Mouse (Mus musculus): ENCODE results near the gene Pecr.
A peak's percentile ranks its signal among the peaks of the same experiment; 100 is the strongest.
"Not testable (repeated sequence)": the region's sequence is repeated elsewhere in the genome, so short reads cannot be mapped to it uniquely, and the experiment has no call there.

The Pecr gene

GRCm38 (mm10) chr1:72288527-72289150 lies 4.5 kb upstream of the Pecr start:
- no peak for DNase-seq (ENCODE audit: low read depth, low spot score)

GRCm38 (mm10) chr1:72287893-72288292 lies 3.8 kb upstream of the Pecr start:
- DNase-seq (ENCODE audit: low read depth, low spot score): no peak

GRCm38 (mm10) chr1:72286904-72287303 lies 2.8 kb upstream of the Pecr start:
- DNase-seq (ENCODE audit: low read depth, low spot score): no peak

- DNase-seq (ENCODE audit: low read depth, low spot score): no peak
Observed at GRCm38 (mm10) chr1:72284539-72284938, 425 bp upstream of the Pecr start.

GRCm38 (mm10) chr1:72282604-72283003 lies 1.5 kb downstream of the Pecr start:
- no peak for DNase-seq (ENCODE audit: low read depth, low spot score)

GRCm38 (mm10) chr1:72278085-72278484 lies 6.0 kb downstream of the Pecr start:
- no peak for DNase-seq (ENCODE audit: low read depth, low spot score)

- DNase-seq (ENCODE audit: low read depth, low spot score): no peak
Observed at GRCm38 (mm10) chr1:72263099-72263498, 21.0 kb downstream of the Pecr start.

GRCm38 (mm10) chr1:72256381-72257256 lies 27.5 kb downstream of the Pecr start:
- no peak for DNase-seq (ENCODE audit: low read depth, low spot score)

GRCm38 (mm10) chr1:72255854-72256175 lies 28.3 kb downstream of the Pecr start:
- DNase-seq (ENCODE audit: low read depth, low spot score): no peak

- DNase-seq (ENCODE audit: low read depth, low spot score): peak; percentile 92
Observed at GRCm38 (mm10) chr1:72255062-72255853, 28.9 kb downstream of the Pecr start.

- peak; percentile 95 for DNase-seq (ENCODE audit: low read depth, low spot score)
Observed at GRCm38 (mm10) chr1:72254545-72255061, 29.5 kb downstream of the Pecr start.

GRCm38 (mm10) chr1:72253881-72254491 lies 30.1 kb downstream of the Pecr start:
- DNase-seq (ENCODE audit: low read depth, low spot score): peak; percentile 17

GRCm38 (mm10) chr1:72251806-72252205 lies 32.3 kb downstream of the Pecr start:
- DNase-seq (ENCODE audit: low read depth, low spot score): no peak

GRCm38 (mm10) chr1:72248226-72248737 lies 35.8 kb downstream of the Pecr start:
- DNase-seq (ENCODE audit: low read depth, low spot score): not testable (repeated sequence)

GRCm38 (mm10) chr1:72244317-72245036 lies 39.6 kb downstream of the Pecr start:
- peak; percentile 88 for DNase-seq (ENCODE audit: low read depth, low spot score)

- peak; percentile 100 for DNase-seq (ENCODE audit: low read depth, low spot score)
Observed at GRCm38 (mm10) chr1:72243656-72244316, 40.3 kb downstream of the Pecr start.

GRCm38 (mm10) chr1:72242581-72243143 lies 41.5 kb downstream of the Pecr start:
- no peak for DNase-seq (ENCODE audit: low read depth, low spot score)

GRCm38 (mm10) chr1:72239113-72239512 lies 45.0 kb downstream of the Pecr start:
- not testable (repeated sequence) for DNase-seq (ENCODE audit: low read depth, low spot score)

GRCm38 (mm10) chr1:72238016-72238580 lies 46.0 kb downstream of the Pecr start:
- peak; percentile 76 for DNase-seq (ENCODE audit: low read depth, low spot score)

All from A20 (cell line).